Mouse (Mus musculus): ENCODE measurements at regions not wholly inside any gene's neighbourhood (a gene's known extent, or its start where the extent isn't known, plus 50 kb on each side); places are given as distances from the start of the nearest gene placed in this dataset.

- no peak for DNase-seq
Observed at GRCm38 (mm10) chr5:106392213-106392612, 65.8 kb downstream of the Barhl2 start.

- no peak for DNase-seq
Observed at GRCm38 (mm10) chr5:106386621-106387020, 71.3 kb downstream of the Barhl2 start.

GRCm38 (mm10) chr5:106385838-106386237 is 72.1 kb downstream of the Barhl2 start:
- no peak for DNase-seq

DNA sequence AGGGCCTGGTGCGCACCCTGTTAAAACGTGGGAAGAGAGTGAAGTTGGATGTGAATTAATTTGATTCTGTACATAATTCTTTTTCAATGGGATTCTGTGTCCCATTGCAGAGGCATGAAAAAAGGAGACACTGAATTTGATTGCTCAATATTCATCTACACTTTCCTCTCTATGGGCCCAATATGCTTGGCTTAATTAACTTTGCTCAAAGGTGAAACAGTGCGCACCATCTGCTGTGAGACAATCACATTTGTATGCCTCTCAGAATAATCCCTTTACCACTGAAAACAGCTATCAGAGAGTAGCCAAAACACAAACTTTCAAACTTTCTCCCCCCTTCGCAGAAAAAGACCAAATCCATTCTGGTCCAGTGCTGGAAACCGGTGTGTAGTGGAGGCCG is 72.7 kb downstream of the Barhl2 start:
- no peak for DNase-seq

DNA sequence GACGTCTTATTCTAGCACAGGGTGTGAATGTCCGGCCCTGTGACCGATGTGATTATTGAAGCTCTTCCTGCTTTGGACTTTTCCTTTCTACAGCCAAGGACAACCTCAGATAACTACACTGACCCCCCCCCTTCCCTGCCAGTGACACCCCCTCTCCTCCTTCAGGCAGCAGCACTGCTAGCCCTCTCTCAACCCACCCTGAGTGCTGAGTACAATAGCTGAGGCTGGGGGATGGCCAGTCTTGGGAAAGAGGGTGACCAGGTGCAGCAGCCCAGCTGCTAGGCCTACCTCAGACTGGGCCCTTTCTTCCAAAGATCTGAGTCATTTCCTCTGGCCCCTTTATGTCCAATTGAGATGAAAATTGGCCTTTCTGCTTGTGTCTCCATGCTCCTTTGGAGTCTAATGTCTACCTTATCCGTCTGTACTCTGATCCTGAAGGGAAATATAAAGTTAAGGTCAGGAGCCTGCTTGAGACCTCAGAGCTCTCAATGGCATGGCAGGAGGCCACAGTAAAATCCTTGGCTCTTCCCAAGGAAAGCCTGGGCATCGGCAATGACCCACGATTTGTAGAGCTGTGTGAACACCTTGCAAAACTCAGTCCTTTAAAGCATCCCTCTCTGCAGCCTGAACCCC is 73.7 kb downstream of the Barhl2 start:
- DNase-seq: no peak

GRCm38 (mm10) chr5:106381919-106382318 is 76.0 kb downstream of the Barhl2 start:
- peak; percentile 56 for DNase-seq

GRCm38 (mm10) chr5:106380631-106381285 is 77.2 kb downstream of the Barhl2 start:
- DNase-seq: no peak

DNA sequence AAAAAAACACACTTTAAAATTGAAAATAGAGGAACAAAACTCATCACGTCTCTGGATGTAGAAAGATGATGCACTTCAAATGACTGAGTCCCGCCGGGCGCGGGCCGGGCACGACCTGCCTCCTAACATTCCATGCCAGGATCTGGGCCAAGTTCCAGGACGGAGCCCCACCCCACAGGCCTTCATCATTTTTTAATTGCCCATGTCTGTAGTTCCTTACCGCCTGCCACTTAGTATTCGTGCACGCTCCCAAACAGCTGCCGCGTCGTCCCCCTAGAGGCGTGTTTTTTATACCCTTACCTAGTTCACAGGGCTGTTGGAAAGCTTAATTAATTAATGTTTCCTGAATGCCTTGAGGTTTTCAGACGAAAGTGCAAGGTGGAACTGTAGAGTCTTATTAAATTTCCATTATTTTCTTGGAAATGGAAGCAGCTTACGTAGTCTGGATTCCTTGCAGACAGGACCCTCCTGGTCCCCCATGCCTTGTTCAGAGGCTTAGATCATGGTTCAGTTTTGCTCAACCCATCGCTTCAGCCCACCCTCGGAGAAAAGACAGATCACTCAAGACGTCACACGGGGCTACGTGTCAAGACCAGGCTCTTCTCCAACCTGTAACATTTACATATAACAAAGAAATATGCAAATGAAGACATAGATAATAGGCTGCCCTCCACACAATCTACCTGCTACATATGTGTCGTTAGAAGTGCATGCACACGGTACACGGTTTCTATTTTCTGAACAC is 81.0 kb downstream of the Barhl2 start:
- no peak for DNase-seq

DNA sequence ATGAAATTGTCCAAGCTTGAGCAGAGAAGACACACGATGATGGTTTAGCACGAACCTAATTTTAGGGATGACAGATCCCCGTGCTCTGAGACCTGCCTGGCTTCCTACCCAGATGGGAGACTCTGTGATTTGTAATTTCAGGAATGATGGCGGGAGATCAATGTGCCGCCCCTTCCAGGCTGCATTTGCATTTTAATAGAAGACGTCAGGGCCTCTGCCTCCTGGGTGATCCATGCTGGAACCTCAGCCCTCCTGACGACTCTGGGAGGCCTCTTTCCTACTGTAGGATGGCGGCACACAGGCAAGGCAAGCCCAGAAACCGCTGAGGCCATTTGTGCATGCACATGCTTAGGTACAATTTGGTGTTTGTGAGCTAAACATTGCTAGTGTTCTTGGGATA is 90.1 kb downstream of the Barhl2 start:
- no peak for DNase-seq

- no peak for DNase-seq
Observed at GRCm38 (mm10) chr5:106367312-106367711, 90.7 kb downstream of the Barhl2 start.

- DNase-seq: no peak
Observed at GRCm38 (mm10) chr5:106366006-106366405, 92.0 kb downstream of the Barhl2 start.

GRCm38 (mm10) chr5:106365094-106365493 is 92.9 kb downstream of the Barhl2 start:
- no peak for DNase-seq

- no peak for DNase-seq
Observed at GRCm38 (mm10) chr5:106351348-106351747, 106.6 kb downstream of the Barhl2 start.

DNA sequence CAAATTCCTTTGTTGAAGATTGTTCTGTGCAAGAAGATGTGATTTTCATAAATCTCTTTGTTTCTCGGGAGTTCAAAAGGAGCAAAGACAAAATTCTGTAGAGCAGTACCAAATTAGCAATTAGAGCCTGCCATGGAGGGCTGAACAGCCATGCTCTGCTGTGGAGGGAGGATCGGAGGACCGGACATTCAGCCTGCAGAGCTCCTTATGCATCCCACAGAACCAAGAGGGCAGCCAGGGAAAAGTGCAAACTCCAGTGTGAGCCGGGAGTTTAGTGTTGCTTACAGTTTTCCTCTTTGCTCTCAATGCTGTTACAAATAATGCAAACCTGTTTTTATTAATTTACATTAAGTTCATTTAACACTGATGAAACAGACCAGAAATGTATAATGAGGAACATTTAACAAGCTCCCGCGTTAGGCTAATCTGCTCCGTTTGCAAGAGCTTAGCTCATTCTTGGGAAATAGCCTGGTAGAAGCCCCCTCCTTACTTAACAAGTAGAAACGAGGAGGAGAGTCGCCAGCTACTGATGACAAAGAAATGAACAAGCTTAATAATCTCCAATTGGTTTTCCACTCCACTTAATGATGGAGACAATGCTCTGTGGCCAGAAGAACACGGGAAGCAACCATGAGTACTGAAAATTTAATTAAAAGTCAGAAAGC is 108.0 kb downstream of the Barhl2 start:
- DNase-seq: no peak

- DNase-seq: no peak
Observed at GRCm38 (mm10) chr5:106344308-106344707, 113.7 kb downstream of the Barhl2 start.

DNA sequence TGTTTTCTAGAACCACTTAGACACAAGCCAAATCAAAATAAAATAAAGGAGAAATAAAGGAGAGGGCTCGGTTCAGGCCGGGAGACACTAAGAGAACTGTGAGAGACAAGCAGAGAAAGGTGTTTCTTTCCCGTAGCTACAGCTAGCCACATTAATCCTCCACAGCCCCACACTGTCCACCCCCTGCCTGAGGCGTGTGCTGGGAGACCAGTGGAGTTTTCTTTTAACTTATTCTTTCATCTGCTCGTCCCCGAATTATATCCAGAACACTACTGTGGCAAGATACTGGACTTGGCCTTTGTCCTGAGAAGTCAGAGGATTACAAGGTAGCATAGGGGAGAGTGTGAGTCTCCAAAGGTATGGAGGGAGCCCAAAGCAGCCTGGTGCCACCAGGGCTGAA is 114.4 kb downstream of the Barhl2 start:
- DNase-seq: no peak

- no peak for DNase-seq
Observed at GRCm38 (mm10) chr5:106341361-106341760, 116.6 kb downstream of the Barhl2 start.

GRCm38 (mm10) chr5:106335639-106336038 is 122.3 kb downstream of the Barhl2 start:
- DNase-seq: peak; percentile 90

- no peak for DNase-seq
Observed at GRCm38 (mm10) chr5:106327592-106328150, 130.3 kb downstream of the Barhl2 start.

DNA sequence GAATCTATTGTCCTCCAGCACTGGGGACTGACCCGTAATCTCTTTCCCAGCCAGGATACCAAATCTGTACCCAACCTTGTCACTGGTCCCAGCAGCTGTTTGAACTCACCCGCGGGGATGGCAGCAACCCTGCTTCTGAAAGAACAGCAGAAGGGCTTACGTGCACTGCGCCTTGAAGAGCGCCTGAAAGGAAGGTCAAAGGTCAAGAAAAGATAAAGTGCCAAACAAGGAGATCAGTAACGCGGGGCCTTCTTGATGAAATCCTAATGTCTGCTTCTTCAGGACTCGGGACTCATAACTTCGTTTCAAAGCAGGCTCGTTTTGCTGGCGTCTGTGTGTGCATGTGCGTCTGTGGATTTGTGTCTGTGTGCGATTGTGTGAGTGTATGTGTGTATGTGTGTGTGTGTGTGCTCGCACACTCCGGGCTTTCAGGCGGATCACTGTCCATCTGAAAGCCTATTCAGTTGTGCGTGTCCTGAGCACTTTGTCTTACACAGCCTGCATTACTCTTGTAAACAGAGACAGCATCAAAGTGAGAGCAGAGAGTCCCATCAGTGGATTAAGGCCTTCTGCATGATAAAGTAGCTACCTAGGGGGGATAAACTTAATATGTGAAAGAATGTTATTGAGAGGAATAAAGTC is 135.3 kb downstream of the Barhl2 start:
- DNase-seq: no peak

GRCm38 (mm10) chr5:106321426-106321825 is 136.5 kb downstream of the Barhl2 start:
- no peak for DNase-seq

GRCm38 (mm10) chr5:106321023-106321422 is 136.9 kb downstream of the Barhl2 start:
- no peak for DNase-seq

- DNase-seq: no peak
Observed at GRCm38 (mm10) chr5:106320039-106320438, 137.9 kb downstream of the Barhl2 start.
